Mouse (Mus musculus): ENCODE measurements around the gene AL607142.1. TPM values are rescaled to one million over a fixed set of nuclear protein-coding genes. Genes with fewer than 3 reads are reported as not detected.

AL607142.1 gene
- polyA plus RNA-seq, 1 experiment from 2014 or later, result not detected

DNA sequence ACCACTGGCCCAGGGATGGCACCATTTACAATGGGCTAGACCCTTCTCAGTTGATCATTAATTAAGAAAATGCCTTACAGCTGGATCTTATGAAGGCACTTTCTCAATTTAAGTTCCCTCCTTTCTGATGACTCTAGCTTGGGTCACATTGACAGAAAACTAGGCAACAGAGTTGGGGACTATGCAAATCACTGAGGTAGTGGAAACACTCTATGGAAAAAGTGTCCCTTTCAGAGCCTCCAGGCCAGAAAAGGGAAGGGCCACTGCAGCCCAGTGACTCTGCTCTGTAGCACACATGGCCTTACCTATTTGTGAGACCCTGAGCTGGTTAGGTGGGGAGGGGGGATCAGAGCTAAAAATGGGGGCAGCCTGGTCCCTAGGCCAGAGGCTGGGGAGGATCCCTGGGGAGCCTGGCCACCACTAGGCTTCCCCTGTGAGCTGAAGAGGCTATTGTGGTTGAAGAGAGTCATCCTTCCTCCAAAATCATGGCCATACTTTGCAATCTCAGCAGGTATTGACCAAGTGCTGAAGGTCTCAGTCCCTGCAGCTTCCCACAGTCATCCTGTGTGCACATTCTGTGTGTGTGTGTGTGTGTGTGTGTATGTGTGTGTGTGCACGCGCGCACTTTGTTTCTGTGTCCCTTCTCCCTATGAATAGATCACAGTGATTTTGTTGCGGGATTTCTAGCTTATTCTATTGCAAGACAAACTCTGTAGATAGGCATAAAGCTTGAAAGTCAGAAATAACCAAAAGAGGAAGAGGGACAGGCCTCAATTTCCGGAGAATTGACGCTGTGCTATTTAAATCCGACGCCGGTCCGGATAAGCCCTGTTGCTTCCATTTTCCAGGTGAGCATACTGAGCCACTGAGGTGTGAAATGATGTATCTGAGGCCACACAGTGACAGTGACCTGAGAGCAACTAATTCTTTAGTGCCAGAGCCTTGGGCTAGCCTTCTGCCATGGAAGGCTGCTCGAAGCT is 11.5 kb upstream of the AL607142.1 start:
- ATAC-seq (ENCODE audit: low FRiP score, low TSS enrichment), result no peak
- no peak overlapping the region for H3K27ac ChIP-seq (ENCODE audit: low read length)
- WGBS, result 87% methylated on average over 11 of the region's 11 CpGs

DNA sequence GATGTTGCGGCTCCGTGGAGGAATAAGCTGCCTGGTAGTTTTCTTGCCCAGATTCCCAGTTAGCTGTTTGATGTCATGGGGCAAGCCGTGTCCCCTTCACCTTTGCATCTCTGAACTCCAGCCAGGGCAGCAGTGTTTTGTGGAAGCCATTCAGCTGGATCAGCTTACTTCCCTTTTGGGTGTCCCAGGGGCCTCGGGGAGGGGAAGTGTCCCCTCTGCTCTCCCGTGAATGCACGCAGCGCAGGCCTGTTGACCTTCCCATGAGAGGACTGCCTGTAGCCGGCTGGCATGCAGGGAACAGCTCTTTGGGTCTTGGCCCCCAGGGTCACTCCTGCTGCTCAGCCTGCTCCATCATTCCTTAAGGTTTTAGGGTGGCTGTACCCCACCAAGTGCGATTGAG is 10.7 kb upstream of the AL607142.1 start:
- Histone ChIP-seq H3K36me3 (ENCODE audit: insufficient read depth, low read length) (no peaks in the 10 kb centered on the region), H3K4me1 (ENCODE audit: insufficient read depth, low read length) (no peaks in the 10 kb centered on the region), H3K27ac (ENCODE audit: low read length) (no peak overlapping the region), H3K4me2 (replicated peaks; ENCODE audit: low read depth, low read length) (no peak overlapping the region), H3K9me3 (ENCODE audit: low read length) (no peaks in the 10 kb centered on the region), H3K4me3 (ENCODE audit: low read length) (no peak overlapping the region), H3K27me3 (ENCODE audit: insufficient read depth, low read length) (no peaks in the 10 kb centered on the region), H3K9ac (replicated peaks; ENCODE audit: low read length) (no peak overlapping the region)
- ATAC-seq (ENCODE audit: low FRiP score, low TSS enrichment), result no peak
- 51% methylated on average over 9 of the region's 9 CpGs for WGBS

More for the DNA sequence above, 11.5 kb upstream of the AL607142.1 start:
- no peak overlapping the region for H3K4me2 ChIP-seq (replicated peaks; ENCODE audit: low read depth, low read length)
- H3K36me3 ChIP-seq (ENCODE audit: insufficient read depth, low read length), result no peaks in the 10 kb centered on the region
- no peaks in the 10 kb centered on the region for H3K27me3 ChIP-seq (ENCODE audit: insufficient read depth, low read length)
- no peak overlapping the region for H3K9ac ChIP-seq (replicated peaks; ENCODE audit: low read length)
- H3K9me3 ChIP-seq (ENCODE audit: low read length), result no peaks in the 10 kb centered on the region
- H3K4me1 ChIP-seq (ENCODE audit: insufficient read depth, low read length), result no peaks in the 10 kb centered on the region
- H3K4me3 ChIP-seq (ENCODE audit: low read length), result no peak overlapping the region

DNA sequence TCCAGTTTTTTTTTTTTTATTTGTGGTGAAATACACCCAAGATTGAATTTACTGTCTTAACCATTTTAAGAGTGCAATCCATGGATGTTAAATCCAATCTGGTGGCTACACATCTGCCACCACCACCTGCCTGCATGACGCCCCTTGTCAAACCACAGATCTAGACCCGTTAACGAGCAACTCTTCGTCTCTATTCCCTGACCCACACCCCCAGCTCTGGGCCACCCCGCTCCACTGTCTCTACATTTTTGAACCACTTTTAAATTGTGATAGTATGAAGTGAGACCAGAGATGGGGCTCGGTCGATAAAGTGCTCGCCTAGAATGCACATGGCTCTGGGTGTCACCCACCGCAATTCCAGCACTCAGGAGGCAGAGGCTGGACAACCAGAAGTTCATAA is 8.3 kb upstream of the AL607142.1 start:
- WGBS, result 91% methylated on average over 9 of the region's 9 CpGs
- ATAC-seq (ENCODE audit: low FRiP score, low TSS enrichment), result no peak
- H3K4me1 ChIP-seq (ENCODE audit: insufficient read depth, low read length), result no peaks in the 10 kb centered on the region
- no peak overlapping the region for H3K27ac ChIP-seq (ENCODE audit: low read length)
- H3K4me3 ChIP-seq (ENCODE audit: low read length), result no peak overlapping the region
- H3K36me3 ChIP-seq (ENCODE audit: insufficient read depth, low read length), result no peaks in the 10 kb centered on the region
- no peak overlapping the region for H3K9ac ChIP-seq (replicated peaks; ENCODE audit: low read length)
- no peak overlapping the region for H3K4me2 ChIP-seq (replicated peaks; ENCODE audit: low read depth, low read length)
- no peaks in the 10 kb centered on the region for H3K9me3 ChIP-seq (ENCODE audit: low read length)
- no peaks in the 10 kb centered on the region for H3K27me3 ChIP-seq (ENCODE audit: insufficient read depth, low read length)

DNA sequence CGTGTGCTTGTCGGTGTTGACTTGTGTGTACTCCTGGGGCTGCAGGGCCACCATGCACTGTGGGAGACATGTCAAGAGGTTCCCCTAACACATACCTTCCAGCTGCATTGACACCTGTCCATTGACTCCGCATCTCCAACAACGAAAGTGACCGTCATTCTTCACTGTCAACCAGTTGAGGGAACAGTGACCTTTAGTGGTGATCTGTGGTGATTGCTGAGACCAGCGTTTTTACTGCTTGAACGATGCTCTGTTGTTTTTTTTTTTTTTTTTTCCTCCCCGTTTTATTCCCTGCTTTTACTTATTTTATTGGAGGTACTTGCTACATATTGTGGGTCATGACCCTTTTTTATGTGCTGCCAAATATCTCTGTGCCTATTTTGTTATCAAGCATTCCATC is 7.3 kb upstream of the AL607142.1 start:
- Histone ChIP-seq H3K9ac (replicated peaks; ENCODE audit: low read length) (no peak overlapping the region), H3K4me1 (ENCODE audit: insufficient read depth, low read length) (no peaks in the 10 kb centered on the region), H3K4me2 (replicated peaks; ENCODE audit: low read depth, low read length) (no peak overlapping the region), H3K4me3 (ENCODE audit: low read length) (no peak overlapping the region), H3K27ac (ENCODE audit: low read length) (no peak overlapping the region), H3K36me3 (ENCODE audit: insufficient read depth, low read length) (no peaks in the 10 kb centered on the region), H3K27me3 (ENCODE audit: insufficient read depth, low read length) (no peaks in the 10 kb centered on the region), H3K9me3 (ENCODE audit: low read length) (no peaks in the 10 kb centered on the region)
- no peak for ATAC-seq (ENCODE audit: low FRiP score, low TSS enrichment)
- 57% methylated on average over 8 of the region's 8 CpGs for WGBS

DNA sequence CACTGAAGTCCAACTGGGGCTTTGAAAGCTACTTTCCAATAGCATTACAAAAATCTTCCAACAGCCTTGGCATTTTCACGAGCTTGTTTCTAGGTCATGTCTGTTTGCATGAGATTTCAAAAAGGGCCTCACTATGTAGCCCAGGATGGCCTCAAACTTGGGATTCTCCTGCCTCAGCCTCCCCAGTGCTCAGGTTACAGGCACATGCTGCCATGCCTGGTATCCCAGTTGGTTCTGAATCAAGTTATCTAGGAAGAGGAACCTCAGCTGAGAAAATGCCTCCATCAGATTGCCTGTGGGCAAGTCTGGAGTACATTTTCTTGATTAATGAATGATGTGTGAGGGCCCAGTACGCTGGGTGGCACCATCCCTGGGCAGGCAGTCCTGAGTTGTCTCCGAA is 6.6 kb upstream of the AL607142.1 start:
- Histone ChIP-seq H3K36me3 (ENCODE audit: insufficient read depth, low read length) (no peaks in the 10 kb centered on the region), H3K27ac (ENCODE audit: low read length) (no peak overlapping the region), H3K9ac (replicated peaks; ENCODE audit: low read length) (no peak overlapping the region), H3K27me3 (ENCODE audit: insufficient read depth, low read length) (no peaks in the 10 kb centered on the region), H3K4me2 (replicated peaks; ENCODE audit: low read depth, low read length) (no peak overlapping the region), H3K4me1 (ENCODE audit: insufficient read depth, low read length) (no peaks in the 10 kb centered on the region), H3K9me3 (ENCODE audit: low read length) (no peaks in the 10 kb centered on the region), H3K4me3 (ENCODE audit: low read length) (no peak overlapping the region)
- ATAC-seq (ENCODE audit: low FRiP score, low TSS enrichment), result no peak
- WGBS, result 83% methylated on average over 3 of the region's 3 CpGs

DNA sequence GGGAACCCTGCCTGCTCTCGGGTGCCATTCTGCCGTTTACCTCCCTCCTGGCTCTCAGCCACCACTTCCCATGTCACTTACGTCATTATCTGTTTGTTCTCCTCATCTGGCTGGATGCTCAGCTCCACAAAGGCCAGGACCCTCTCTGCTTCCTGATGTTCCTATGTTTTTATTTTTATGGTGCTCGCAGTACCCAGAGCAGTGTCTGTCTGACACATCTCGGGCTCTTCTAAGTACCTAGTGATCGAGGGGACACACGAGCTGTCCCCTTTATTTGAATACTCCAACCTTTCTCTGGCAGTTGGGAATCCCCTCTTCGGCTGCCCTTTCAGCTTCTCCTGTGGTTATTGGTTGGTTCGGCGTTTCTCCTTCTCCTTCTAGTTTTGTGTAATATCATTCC is 6.0 kb upstream of the AL607142.1 start:
- ATAC-seq (ENCODE audit: low FRiP score, low TSS enrichment), result no peak
- Histone ChIP-seq H3K27me3 (ENCODE audit: insufficient read depth, low read length) (no peaks in the 10 kb centered on the region), H3K4me1 (ENCODE audit: insufficient read depth, low read length) (no peaks in the 10 kb centered on the region), H3K9ac (replicated peaks; ENCODE audit: low read length) (no peak overlapping the region), H3K4me2 (replicated peaks; ENCODE audit: low read depth, low read length) (no peak overlapping the region), H3K4me3 (ENCODE audit: low read length) (no peak overlapping the region), H3K9me3 (ENCODE audit: low read length) (no peaks in the 10 kb centered on the region), H3K27ac (ENCODE audit: low read length) (no peak overlapping the region), H3K36me3 (ENCODE audit: insufficient read depth, low read length) (no peaks in the 10 kb centered on the region)
- 76% methylated on average over 10 of the region's 10 CpGs for WGBS

DNA sequence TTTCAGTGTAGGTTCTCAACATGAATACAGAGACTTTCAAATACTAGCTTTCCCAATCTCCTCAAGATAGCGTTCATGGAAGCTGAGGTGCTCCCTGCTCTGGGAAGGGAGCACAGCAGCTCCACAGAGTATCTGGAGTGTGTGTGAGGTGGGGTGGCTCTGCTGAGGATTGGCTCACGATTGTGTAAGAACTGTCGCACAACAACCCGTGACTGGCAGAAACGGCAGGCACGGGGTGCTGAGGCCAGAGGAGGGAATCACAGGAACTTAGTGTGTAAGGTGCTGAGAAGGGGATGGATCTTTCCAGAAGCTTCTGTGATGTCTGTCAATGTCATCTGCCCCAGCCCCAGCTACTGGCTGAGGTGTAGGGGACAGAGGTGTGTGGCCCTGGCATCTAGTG is 3.1 kb upstream of the AL607142.1 start:
- ATAC-seq (ENCODE audit: low FRiP score, low TSS enrichment), result no peak
- Histone ChIP-seq H3K9ac (replicated peaks; ENCODE audit: low read length) (no peak overlapping the region), H3K27me3 (ENCODE audit: insufficient read depth, low read length) (no peaks in the 10 kb centered on the region), H3K4me3 (ENCODE audit: low read length) (no peak overlapping the region), H3K9me3 (ENCODE audit: low read length) (no peaks in the 10 kb centered on the region), H3K27ac (ENCODE audit: low read length) (no peak overlapping the region), H3K36me3 (ENCODE audit: insufficient read depth, low read length) (no peaks in the 10 kb centered on the region), H3K4me1 (ENCODE audit: insufficient read depth, low read length) (no peaks in the 10 kb centered on the region), H3K4me2 (replicated peaks; ENCODE audit: low read depth, low read length) (no peak overlapping the region)
- 91% methylated on average over 6 of the region's 6 CpGs for WGBS

DNA sequence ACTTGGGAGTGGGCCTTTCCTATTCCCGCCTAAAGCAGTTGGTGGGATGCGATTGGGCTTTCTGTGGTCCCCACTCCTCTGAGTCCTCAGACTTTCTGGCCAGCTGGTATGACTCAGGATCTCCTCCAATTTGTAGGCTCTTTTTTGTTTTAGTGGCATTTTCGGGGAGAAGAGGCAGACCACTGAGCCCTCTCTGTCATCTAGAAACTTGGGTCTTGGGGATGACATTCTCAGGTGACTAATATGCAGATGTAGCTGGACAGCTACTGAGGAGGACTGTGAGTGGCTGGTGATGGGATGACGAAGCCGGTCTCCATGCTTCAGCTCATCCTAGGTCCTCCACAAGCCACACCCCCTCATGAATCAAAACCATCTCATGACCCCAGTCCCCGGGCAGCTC is 2.6 kb upstream of the AL607142.1 start:
- H3K9ac ChIP-seq (replicated peaks; ENCODE audit: low read length), result no peak overlapping the region
- H3K4me1 ChIP-seq (ENCODE audit: insufficient read depth, low read length), result no peaks in the 10 kb centered on the region
- H3K4me3 ChIP-seq (ENCODE audit: low read length), result no peak overlapping the region
- no peak overlapping the region for H3K4me2 ChIP-seq (replicated peaks; ENCODE audit: low read depth, low read length)
- H3K9me3 ChIP-seq (ENCODE audit: low read length), result no peaks in the 10 kb centered on the region
- WGBS, result 60% methylated on average over 6 of the region's 6 CpGs
- H3K36me3 ChIP-seq (ENCODE audit: insufficient read depth, low read length), result no peaks in the 10 kb centered on the region
- ATAC-seq (ENCODE audit: low FRiP score, low TSS enrichment), result no peak
- no peak overlapping the region for H3K27ac ChIP-seq (ENCODE audit: low read length)
- H3K27me3 ChIP-seq (ENCODE audit: insufficient read depth, low read length), result no peaks in the 10 kb centered on the region

DNA sequence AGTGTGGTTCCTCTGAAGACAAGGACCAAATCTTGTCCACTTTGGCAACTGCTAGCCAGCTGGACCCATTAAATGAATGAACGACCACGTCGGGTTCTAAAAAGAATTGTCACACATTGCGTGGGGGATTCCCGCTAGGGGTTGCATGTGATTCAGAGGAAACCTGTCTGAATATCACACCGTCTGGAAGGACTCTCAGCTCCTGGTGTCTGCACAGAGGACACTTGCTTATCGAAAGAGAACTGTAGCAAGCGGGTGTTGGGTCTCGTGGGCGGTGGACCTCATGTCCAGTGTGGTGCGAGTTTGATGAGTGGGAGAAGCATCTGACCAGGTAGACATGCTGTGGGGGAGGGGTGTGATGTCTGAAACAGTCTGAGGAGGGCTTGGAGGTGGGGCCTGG is 2.0 kb upstream of the AL607142.1 start:
- no peaks in the 10 kb centered on the region for H3K4me1 ChIP-seq (ENCODE audit: insufficient read depth, low read length)
- no peak for ATAC-seq (ENCODE audit: low FRiP score, low TSS enrichment)

DNA sequence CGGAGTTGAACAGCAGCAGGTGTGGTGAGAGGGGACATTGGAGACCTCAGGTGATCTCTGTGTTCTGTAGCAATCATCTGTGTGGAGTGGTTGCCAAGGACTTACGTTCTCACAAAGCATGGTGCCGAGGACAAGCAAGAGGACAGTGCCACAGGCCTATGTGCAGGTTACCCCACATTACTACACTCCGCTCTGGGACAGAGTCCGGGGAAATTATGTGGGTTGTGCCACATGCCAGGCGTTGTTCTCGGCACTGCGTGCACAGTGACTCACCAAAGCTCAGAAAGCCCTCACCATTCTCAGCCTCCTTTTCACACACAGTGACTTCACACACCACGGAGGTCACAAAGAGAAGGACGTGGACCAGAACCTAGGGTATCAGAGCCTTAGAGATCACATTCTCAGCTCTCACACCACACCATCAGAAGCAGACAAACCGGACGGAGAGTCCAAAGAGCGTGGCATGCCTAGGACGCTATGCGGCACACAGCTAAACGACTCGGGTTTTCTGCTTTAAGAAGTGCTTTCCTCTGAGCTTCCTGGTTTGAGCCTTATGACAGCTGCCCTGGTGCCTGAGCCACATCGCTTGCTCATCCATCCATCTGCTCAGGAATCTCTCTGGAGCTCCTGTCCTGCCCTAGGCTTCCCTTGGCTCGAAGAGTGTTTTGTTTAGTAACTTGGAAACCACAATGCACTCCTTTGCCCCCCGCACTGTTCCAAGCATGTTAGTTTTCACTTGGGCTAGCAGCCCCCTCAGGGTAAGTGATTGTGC is 1.3 kb upstream of the AL607142.1 start:
- Histone ChIP-seq H3K4me3 (ENCODE audit: low read length) (no peak overlapping the region), H3K9ac (replicated peaks; ENCODE audit: low read length) (no peak overlapping the region), H3K4me1 (ENCODE audit: insufficient read depth, low read length) (no peaks in the 10 kb centered on the region), H3K9me3 (ENCODE audit: low read length) (no peaks in the 10 kb centered on the region), H3K4me2 (replicated peaks; ENCODE audit: low read depth, low read length) (no peak overlapping the region), H3K27me3 (ENCODE audit: insufficient read depth, low read length) (no peaks in the 10 kb centered on the region), H3K36me3 (ENCODE audit: insufficient read depth, low read length) (no peaks in the 10 kb centered on the region), H3K27ac (ENCODE audit: low read length) (no peak overlapping the region)
- ATAC-seq (ENCODE audit: low FRiP score, low TSS enrichment), result no peak
- whole genome bisulfite sequencing, result 91% methylated on average over 20 of the region's 20 CpGs

More for the DNA sequence above, 2.0 kb upstream of the AL607142.1 start:
- H3K4me2 ChIP-seq (replicated peaks; ENCODE audit: low read depth, low read length), result no peak overlapping the region
- no peak overlapping the region for H3K27ac ChIP-seq (ENCODE audit: low read length)
- H3K9ac ChIP-seq (replicated peaks; ENCODE audit: low read length), result no peak overlapping the region
- no peaks in the 10 kb centered on the region for H3K36me3 ChIP-seq (ENCODE audit: insufficient read depth, low read length)
- H3K4me3 ChIP-seq (ENCODE audit: low read length), result no peak overlapping the region
- 81% methylated on average over 11 of the region's 11 CpGs for WGBS
- H3K27me3 ChIP-seq (ENCODE audit: insufficient read depth, low read length), result no peaks in the 10 kb centered on the region
- H3K9me3 ChIP-seq (ENCODE audit: low read length), result no peaks in the 10 kb centered on the region
